Mouse (Mus musculus) ES-Bruce4 (cell line): Measurements from ENCODE around the gene Gjc2.

Source experiments
- CTCF ChIP-seq: IDR thresholded peaks from one replicate; pipeline ENCODE4 v1.8.1; 2011; ENCODE audit warnings: low read depth, low read length
- EP300 ChIP-seq: IDR thresholded peaks from 2 replicates; pipeline ENCODE4 v1.6.1; 2011; ENCODE audit warnings: low read depth, low read length; ENCODE audit not compliant: insufficient read depth

DNA sequence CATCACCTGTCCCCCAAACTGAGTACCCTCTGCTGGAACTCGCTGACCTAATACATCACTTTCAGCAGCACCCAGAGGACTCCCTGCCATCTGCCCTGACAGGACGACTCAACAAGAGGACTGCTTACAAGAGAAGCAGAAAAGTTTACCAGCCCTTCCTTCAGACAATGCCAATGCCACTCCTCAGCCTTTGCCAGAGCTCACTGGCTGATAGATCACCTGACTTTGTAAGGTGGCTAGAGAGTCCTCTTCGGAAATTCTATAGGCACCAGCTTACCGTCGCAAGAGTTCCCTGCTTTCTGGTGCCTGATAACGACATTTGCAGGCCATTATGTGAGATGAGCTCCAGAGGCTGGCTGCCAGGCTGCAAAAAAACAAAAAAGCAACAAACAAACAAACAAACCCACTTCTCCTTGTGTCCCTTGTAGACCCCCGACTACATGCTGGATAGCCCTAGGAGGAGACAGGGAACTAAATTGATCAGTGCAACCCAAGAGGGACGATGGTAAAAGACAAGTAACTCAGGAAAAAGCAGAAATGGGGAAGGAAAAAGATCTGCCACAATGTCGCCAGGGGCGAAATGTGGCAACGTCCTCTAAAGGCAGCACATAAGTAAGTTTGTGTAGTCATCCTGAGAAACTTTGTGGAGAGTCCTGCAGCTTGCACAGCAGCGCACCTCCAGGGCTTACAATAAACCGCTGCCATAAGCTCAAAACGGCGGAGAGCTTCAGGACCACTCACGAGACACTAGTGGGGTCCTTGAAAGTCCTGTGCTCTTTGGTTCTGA lies 18.4 kb upstream of the Gjc2 start:
- TF ChIP-seq CTCF (no peak), EP300 (no peak)
